ENCODE assay signal across 8 mouse cellular contexts in genomic region chr1:34103713-34104172, GRCm38 (mm10).
DNase-seq lines count a peak whose midpoint lies in the region; ATAC-seq and TF ChIP-seq lines count a peak whose summit lies in the region.

No protein-coding gene starts in this region.

- peak overlapping the region; percentile 54 for H3K27ac ChIP-seq in heart, adult 2 months
- no peak overlapping the region for H3K27ac ChIP-seq in hindbrain, embryonic 13.5 days
- H3K27ac ChIP-seq in midbrain, embryonic 11.5 days (ENCODE audit: low read depth, low read length), result no peak overlapping the region

- no peak for DNase-seq in heart, adult 2 months
- DNase-seq in heart, postnatal 36 days, result no peak
- peak; percentile 64 for DNase-seq in brain, embryonic 14.5 days (ENCODE audit: low read depth)
- DNase-seq in midbrain, embryonic 11.5 days (ENCODE audit: low spot score, missing footprints), result peak; percentile 88
- DNase-seq in layer of hippocampus, postnatal 25 days (ENCODE audit: extremely low spot score in 1 of 2, low spot score in 1 of 2), result no peak
- no peak for DNase-seq in cerebellum, adult 11-12 months

- no peak for TF ChIP-seq POLR2A in heart, adult 2 months (IDR thresholded peaks at IDR 0.05; ENCODE audit: insufficient read depth, low read depth, low read length)
- no peak for TF ChIP-seq POLR2A in brain, embryonic 14.5 days (IDR thresholded peaks at IDR 0.05; ENCODE audit: borderline replicate concordance, extremely low read depth, insufficient read depth, insufficient read length, poor library complexity, severe bottlenecking)

- no peak overlapping the region for H3K4me3 ChIP-seq in heart, adult 2 months
- no peak overlapping the region for H3K4me3 ChIP-seq in hindbrain, embryonic 13.5 days
- H3K4me3 ChIP-seq in midbrain, embryonic 11.5 days (ENCODE audit: low read depth, low read length), result no peak overlapping the region

- TF ChIP-seq CTCF in heart, adult 2 months (IDR thresholded peaks at IDR 0.05), result no peak
- TF ChIP-seq CTCF in brain, embryonic 14.5 days (IDR thresholded peaks at IDR 0.05; ENCODE audit: borderline replicate concordance, extremely low read depth, insufficient read depth, insufficient read length), result no peak

- intact Hi-C loops in heart, adult 2 months (cut with DNase I), result loop anchor here (5.0 kb wide), 1 partner anchor 41 kb away; no protein-coding TSS in a partner anchor
- intact Hi-C loops in heart, postnatal 36 days (cut with DNase I), result loop anchor here (5.0 kb wide), 2 partner anchors 36 to 96 kb away; no protein-coding TSS in a partner anchor

- no peaks in the 10 kb centered on the region for H3K27me3 ChIP-seq in heart, adult 2 months (ENCODE audit: control insufficient read depth, insufficient read depth, low read length)
- H3K27me3 ChIP-seq in hindbrain, embryonic 13.5 days, result no peaks in the 10 kb centered on the region
- no peaks in the 10 kb centered on the region for H3K27me3 ChIP-seq in midbrain, embryonic 11.5 days (ENCODE audit: control insufficient read depth, insufficient read depth, low read length)

- 10% methylated on average over 3 of the region's 3 CpGs for WGBS in heart, adult 2 months
- WGBS in hindbrain, embryonic 13.5 days, result 4% methylated on average over 3 of the region's 3 CpGs
- 4% methylated on average over 3 of the region's 3 CpGs for WGBS in midbrain, embryonic 11.5 days

- peaks cover 3% of the 10 kb centered on the region for H3K36me3 ChIP-seq in heart, adult 2 months (ENCODE audit: control insufficient read depth, insufficient read depth, low read length)
- no peaks in the 10 kb centered on the region for H3K36me3 ChIP-seq in hindbrain, embryonic 13.5 days
- H3K36me3 ChIP-seq in midbrain, embryonic 11.5 days (ENCODE audit: control insufficient read depth, insufficient read depth, low read length), result no peaks in the 10 kb centered on the region

- TF ChIP-seq EP300 in heart, adult 2 months (IDR thresholded peaks at IDR 0.05; ENCODE audit: insufficient read depth, low read depth, low read length), result 0 out of 2 replicates have a peak, but pooled peaks have one; percentile 18

- no peaks in the 10 kb centered on the region for H3K9me3 ChIP-seq in hindbrain, embryonic 13.5 days
- H3K9me3 ChIP-seq in midbrain, embryonic 11.5 days (ENCODE audit: control insufficient read depth, low read length), result no peaks in the 10 kb centered on the region

- H3K4me1 ChIP-seq in heart, adult 2 months (ENCODE audit: control insufficient read depth, insufficient read depth, low read length), result peaks cover 9% of the 10 kb centered on the region
- peaks cover 31% of the 10 kb centered on the region for H3K4me1 ChIP-seq in hindbrain, embryonic 13.5 days (replicated peaks)
- H3K4me1 ChIP-seq in midbrain, embryonic 11.5 days (ENCODE audit: control insufficient read depth, insufficient read depth, low read length), result peaks cover 19% of the 10 kb centered on the region

- peak overlapping the region; percentile 22; the same call in 1 of the 2 replicates for H3K4me2 ChIP-seq in hindbrain, embryonic 13.5 days
- H3K4me2 ChIP-seq in midbrain, embryonic 11.5 days, result 0 out of 2 replicates have a peak overlapping the region, but pooled peaks have one; percentile 15

- H3K9ac ChIP-seq in heart, adult 2 months (ENCODE audit: low read depth, low read length), result no peak overlapping the region
- H3K9ac ChIP-seq in hindbrain, embryonic 13.5 days, result no peak overlapping the region
- H3K9ac ChIP-seq in midbrain, embryonic 11.5 days (ENCODE audit: low read length), result peak overlapping the region; percentile 33; the same call in 1 of the 2 replicates

- H3K79me2 ChIP-seq in heart, adult 2 months (replicated peaks; ENCODE audit: control insufficient read depth, insufficient read depth, low read length), result peaks cover 4% of the 10 kb centered on the region

- peak; percentile 57; the same call in 1 of the 2 replicates for ATAC-seq in hindbrain, embryonic 13.5 days (ENCODE audit: low FRiP score)
- peak; percentile 64; the same call in 1 of the 2 replicates for ATAC-seq in midbrain, embryonic 11.5 days (ENCODE audit: low FRiP score)
- ATAC-seq in megakaryocyte, adult 5-6 weeks (ENCODE audit: poor library complexity, severe bottlenecking), result no peak

Comparison
In these comparisons a context has a peak if more than half of its experiments do, and no peak if none do; other contexts are left out.
1. DNase-seq: peak in brain, embryonic 14.5 days (single experiment) and midbrain, embryonic 11.5 days (single experiment); none in heart, adult 2 months (0 of 2), heart, postnatal 36 days (0 of 2), layer of hippocampus, postnatal 25 days (0 of 2) and cerebellum, adult 11-12 months (single experiment).